ENCODE assay signal across 13 mouse cellular contexts in genomic region chrX:167104247-167104621, GRCm38 (mm10).
DNase-seq lines count a peak whose midpoint lies in the region; ATAC-seq and TF ChIP-seq lines count a peak whose summit lies in the region.
"Had no signal": no experiment of that assay in that cellular context is flagged by ENCODE, and none has a peak within 500 bp of the region (broad histone marks: within the 10 kb centered on the region; RNA-seq: fewer than 3 reads in every experiment).

No protein-coding gene starts in this region.

- H3K27ac ChIP-seq in kidney, adult 2 months (ENCODE audit: insufficient read depth, low read depth, low read length), result 0 out of 2 replicates have a peak overlapping the region, but pooled peaks have one; percentile 12
- H3K27ac ChIP-seq in thymus, adult 2 months (ENCODE audit: control insufficient read depth, insufficient read depth, low read length), result peak overlapping the region; percentile 2; the same call in 1 of the 2 replicates
- peak overlapping the region; percentile 74 for H3K27ac ChIP-seq in heart, embryonic 16.5 days (ENCODE audit: low read length)
- H3K27ac ChIP-seq: liver, embryonic 13.5 days had no signal

- no peak overlapping the region for H3K4me2 ChIP-seq in heart, embryonic 16.5 days (ENCODE audit: low read depth, low read length)
- H3K4me2 ChIP-seq: liver, embryonic 13.5 days; stomach, embryonic 15.5 days had no signal

- no peaks in the 10 kb centered on the region for H3K27me3 ChIP-seq in kidney, adult 2 months (replicated peaks; ENCODE audit: control insufficient read depth, insufficient read depth, low read length)
- H3K27me3 ChIP-seq in thymus, adult 2 months (ENCODE audit: control insufficient read depth, insufficient read depth, low read length), result no peaks in the 10 kb centered on the region
- H3K27me3 ChIP-seq in heart, embryonic 16.5 days (ENCODE audit: control insufficient read depth, insufficient read depth, low read length), result no peaks in the 10 kb centered on the region
- H3K27me3 ChIP-seq: stomach, embryonic 15.5 days had no signal

- TF ChIP-seq POLR2A in kidney, adult 2 months (IDR thresholded peaks at IDR 0.05; ENCODE audit: low read depth, low read length), result no peak
- no peak for TF ChIP-seq POLR2A in thymus, adult 2 months (IDR thresholded peaks at IDR 0.05; ENCODE audit: control insufficient read depth, extremely low read depth, insufficient read depth, low read length, poor library complexity)

- no peak overlapping the region for H3K9ac ChIP-seq in heart, embryonic 16.5 days (ENCODE audit: low read length)
- H3K9ac ChIP-seq: liver, embryonic 13.5 days; stomach, embryonic 15.5 days had no signal

- 24% methylated on average over 4 of the region's 4 CpGs for WGBS in kidney, adult 2 months
- WGBS in thymus, adult 2 months, result 64% methylated on average over 4 of the region's 4 CpGs
- WGBS in heart, embryonic 16.5 days, result 46% methylated on average over 4 of the region's 4 CpGs

- TF ChIP-seq CTCF in kidney, adult 2 months (conservative IDR thresholded peaks at IDR 0.05; ENCODE audit: insufficient read depth, insufficient read length, low read depth, low read length), result no peak
- no peak for TF ChIP-seq CTCF in thymus, adult 2 months (IDR thresholded peaks at IDR 0.05; ENCODE audit: borderline replicate concordance, control insufficient read depth, extremely low read depth, insufficient read depth, low read length, poor library complexity)

- 0 out of 2 replicates have a peak, but pooled peaks have one; percentile 53 for ATAC-seq in heart, embryonic 16.5 days (replicated peaks; ENCODE audit: extremely low read depth, insufficient read depth, low FRiP score)
- ATAC-seq in megakaryocyte progenitor cell, adult 5-6 weeks (replicated peaks; ENCODE audit: poor library complexity), result no peak

- H3K9me3 ChIP-seq in heart, embryonic 16.5 days (replicated peaks; ENCODE audit: control insufficient read depth, low read length), result no peaks in the 10 kb centered on the region
- H3K9me3 ChIP-seq: liver, embryonic 13.5 days; stomach, embryonic 15.5 days had no signal

- no peak overlapping the region for H3K4me3 ChIP-seq in kidney, adult 2 months (ENCODE audit: insufficient read depth, low read depth, low read length)
- H3K4me3 ChIP-seq in thymus, adult 2 months (ENCODE audit: control insufficient read depth, insufficient read depth, low read length), result no peak overlapping the region
- no peak overlapping the region for H3K4me3 ChIP-seq in heart, embryonic 16.5 days (ENCODE audit: low read length)
- H3K4me3 ChIP-seq: erythroblast, embryonic 14.5 days; liver, embryonic 13.5 days; stomach, embryonic 15.5 days had no signal

- H3K36me3 ChIP-seq in kidney, adult 2 months (ENCODE audit: control insufficient read depth, insufficient read depth, low read length), result no peaks in the 10 kb centered on the region
- no peaks in the 10 kb centered on the region for H3K36me3 ChIP-seq in thymus, adult 2 months (ENCODE audit: control insufficient read depth, insufficient read depth, low read length)
- no peaks in the 10 kb centered on the region for H3K36me3 ChIP-seq in heart, embryonic 16.5 days (ENCODE audit: control insufficient read depth, insufficient read depth)
- H3K36me3 ChIP-seq: liver, embryonic 13.5 days; stomach, embryonic 15.5 days had no signal

- peak; percentile 17 for DNase-seq in kidney, adult 2 months
- DNase-seq in kidney, adult 8-10 months, result no peak
- no peak for DNase-seq in thymus, adult 2 months
- DNase-seq in thymus, postnatal 4 days, result no peak
- DNase-seq in cerebellum, postnatal 14 days, result no peak
- DNase-seq in natural killer cell, adult 2 months (ENCODE audit: low spot score in 2 of 2), result no peak
- DNase-seq: adrenal gland, postnatal 14 days; kidney, postnatal 14 days; liver, embryonic 13.5 days had no signal

- no peaks in the 10 kb centered on the region for H3K4me1 ChIP-seq in kidney, adult 2 months (ENCODE audit: control insufficient read depth, insufficient read depth, low read length)
- peaks cover 23% of the 10 kb centered on the region for H3K4me1 ChIP-seq in thymus, adult 2 months (replicated peaks; ENCODE audit: control insufficient read depth, insufficient read depth, low read length)
- H3K4me1 ChIP-seq in heart, embryonic 16.5 days (ENCODE audit: control insufficient read depth, insufficient read depth, low read length), result peaks cover 5% of the 10 kb centered on the region; the same call in 1 of the 2 replicates
- H3K4me1 ChIP-seq: liver, embryonic 13.5 days; stomach, embryonic 15.5 days had no signal

Comparison
In these comparisons a context has a peak if more than half of its experiments do, and no peak if none do; other contexts are left out.
1. H3K27ac ChIP-seq: peak in every context shown above with its lines; median percentile 74 in heart, embryonic 16.5 days; 12 in kidney, adult 2 months; 2 in thymus, adult 2 months.